Mouse (Mus musculus) R1 (cell line): ENCODE measurements around the gene Sag.

Source experiments
- DNase-seq: peaks from one replicate; pipeline ENCODE4 v3.0.0-alpha.2; 2018; ENCODE audit warnings: low read depth, low spot score

Sag gene

GRCm38 (mm10) chr1:87854411-87854810 is 50.9 kb downstream of the Sag start:
- DNase-seq = no peak

- DNase-seq = no peak
Measured at GRCm38 (mm10) chr1:87854851-87855251, 51.4 kb downstream of the Sag start.

GRCm38 (mm10) chr1:87855522-87855921 is 52.0 kb downstream of the Sag start:
- DNase-seq = no peak

DNA sequence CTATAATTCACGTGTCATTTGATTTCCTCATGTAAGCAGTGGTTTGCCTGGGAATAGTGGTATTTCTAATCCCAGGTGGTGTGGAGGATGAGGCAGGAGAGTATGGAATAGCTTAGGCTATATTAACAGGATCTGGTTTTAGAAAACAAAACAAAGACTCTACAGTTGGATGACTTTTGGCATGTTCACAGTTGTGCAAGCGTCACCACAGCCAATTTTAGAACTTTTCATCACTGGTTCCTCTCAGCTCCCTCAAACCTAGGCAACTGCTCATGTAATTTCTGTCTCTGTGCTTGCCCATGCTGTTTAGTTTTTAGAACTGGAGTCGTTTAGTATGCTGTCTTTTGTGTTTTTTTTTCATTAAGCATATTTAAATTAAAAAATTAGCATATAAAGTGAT is 53.3 kb downstream of the Sag start:
- no peak for DNase-seq

GRCm38 (mm10) chr1:87858031-87858430 is 54.6 kb downstream of the Sag start:
- no peak for DNase-seq

- no peak for DNase-seq
Measured at GRCm38 (mm10) chr1:87858529-87858928, 55.0 kb downstream of the Sag start.

DNA sequence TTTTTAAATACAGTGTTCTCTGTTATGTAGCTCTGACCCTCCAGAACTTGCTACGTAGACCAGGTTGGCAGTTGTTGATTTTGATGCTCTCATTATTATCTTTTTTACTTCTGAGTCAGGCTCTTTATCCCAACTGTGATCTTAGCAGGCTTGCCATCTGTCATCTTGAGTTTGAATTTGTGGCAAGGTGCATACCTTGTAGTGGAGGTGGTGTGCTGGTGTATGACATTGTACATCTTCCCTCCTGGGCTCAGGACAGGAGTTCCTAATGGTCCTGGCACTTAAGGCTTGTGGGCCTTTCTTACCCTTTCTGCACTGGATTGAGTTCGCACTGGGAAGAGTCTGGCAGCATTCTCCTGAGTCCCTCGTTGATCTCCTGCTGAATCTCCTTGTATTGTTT is 60.1 kb downstream of the Sag start:
- no peak for DNase-seq

GRCm38 (mm10) chr1:87864889-87865288 is 61.4 kb downstream of the Sag start:
- DNase-seq = no peak

GRCm38 (mm10) chr1:87866672-87867071 is 63.2 kb downstream of the Sag start:
- no peak for DNase-seq

- no peak for DNase-seq
Measured at GRCm38 (mm10) chr1:87871546-87871945, 68.1 kb downstream of the Sag start.

DNA sequence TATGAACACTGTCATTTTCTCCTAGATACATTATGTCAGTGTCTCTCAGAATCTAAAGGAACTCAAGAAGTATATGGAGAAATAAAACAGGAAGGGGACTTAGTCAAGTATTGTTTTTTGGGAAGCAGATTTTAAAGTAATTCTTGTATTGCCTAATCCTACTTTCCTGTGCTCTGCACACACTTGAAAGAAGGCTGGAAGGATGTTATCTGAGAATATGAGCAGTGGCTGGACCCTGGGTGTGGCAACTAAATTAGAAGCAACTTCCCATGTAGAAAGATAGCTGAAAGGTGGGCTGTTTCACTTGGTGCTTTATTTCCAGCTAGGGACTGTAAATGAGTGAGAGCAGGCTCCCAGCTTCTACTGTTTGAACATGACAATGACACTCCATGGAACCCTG is 69.6 kb downstream of the Sag start:
- DNase-seq = no peak

DNA sequence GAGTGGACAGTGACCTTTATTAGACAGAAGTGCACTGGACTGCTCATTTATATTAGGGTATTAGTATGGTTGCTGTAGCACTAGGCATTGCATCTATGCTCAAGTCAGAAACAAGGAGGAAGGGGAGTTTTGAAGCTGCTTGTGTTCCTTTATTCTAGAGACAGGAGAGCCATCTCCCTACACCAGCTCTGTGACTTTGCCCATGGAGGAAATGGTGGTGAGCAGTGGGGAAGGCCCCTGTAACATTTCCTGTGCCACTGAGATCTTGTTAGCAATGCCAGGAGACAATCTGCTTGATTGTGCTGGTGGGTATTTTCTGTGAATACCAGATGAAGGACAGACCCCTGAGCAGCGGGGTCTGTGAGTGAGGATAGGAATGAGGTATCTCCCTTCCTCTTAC is 72.6 kb downstream of the Sag start:
- DNase-seq = no peak

GRCm38 (mm10) chr1:87877552-87878283 is 74.2 kb downstream of the Sag start:
- no peak for DNase-seq

- DNase-seq = no peak
Measured at GRCm38 (mm10) chr1:87879034-87879433, 75.6 kb downstream of the Sag start.

DNA sequence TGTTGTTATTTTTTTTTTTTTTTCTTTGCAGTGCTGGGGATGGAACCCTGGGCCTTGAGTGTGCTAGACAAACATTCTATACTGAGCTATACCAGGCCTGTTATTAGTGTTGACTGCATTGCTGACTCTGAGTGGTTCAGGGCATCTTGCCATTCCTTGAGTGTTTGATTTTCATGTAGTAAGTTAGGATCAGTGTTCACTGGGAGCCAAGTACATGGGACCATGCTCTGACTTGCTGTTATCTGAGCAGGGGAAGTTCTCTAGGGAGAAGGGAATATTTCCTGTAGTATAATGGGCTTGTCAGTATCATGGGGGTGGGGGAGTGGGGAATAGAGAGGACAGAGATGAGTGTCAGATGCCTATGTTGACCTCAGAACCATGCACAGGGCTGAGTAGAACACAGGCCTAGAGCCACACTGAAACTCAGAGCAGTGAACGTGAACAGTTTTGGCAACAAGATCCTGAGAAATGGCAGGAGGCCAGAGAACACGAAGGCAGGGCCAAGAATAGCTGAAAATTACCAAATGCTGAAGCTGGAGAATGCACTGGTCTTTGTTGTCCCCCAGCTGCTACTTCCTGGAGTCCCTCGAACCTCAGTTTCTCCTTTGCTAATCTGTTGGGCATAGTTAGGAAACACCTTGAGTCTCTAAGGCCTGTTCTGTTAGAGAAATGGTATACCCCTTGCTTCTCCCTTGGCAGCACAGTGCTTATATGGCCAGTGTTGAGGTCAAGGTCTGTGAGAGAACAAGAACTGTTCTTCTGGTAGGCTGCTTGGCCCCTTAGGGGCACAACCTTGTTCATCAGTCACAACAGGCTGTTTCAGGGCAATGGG is 76.2 kb downstream of the Sag start:
- DNase-seq = no peak

- DNase-seq = no peak
Measured at GRCm38 (mm10) chr1:87880326-87880627, 76.8 kb downstream of the Sag start.

GRCm38 (mm10) chr1:87880856-87881255 is 77.4 kb downstream of the Sag start:
- DNase-seq = no peak

DNA sequence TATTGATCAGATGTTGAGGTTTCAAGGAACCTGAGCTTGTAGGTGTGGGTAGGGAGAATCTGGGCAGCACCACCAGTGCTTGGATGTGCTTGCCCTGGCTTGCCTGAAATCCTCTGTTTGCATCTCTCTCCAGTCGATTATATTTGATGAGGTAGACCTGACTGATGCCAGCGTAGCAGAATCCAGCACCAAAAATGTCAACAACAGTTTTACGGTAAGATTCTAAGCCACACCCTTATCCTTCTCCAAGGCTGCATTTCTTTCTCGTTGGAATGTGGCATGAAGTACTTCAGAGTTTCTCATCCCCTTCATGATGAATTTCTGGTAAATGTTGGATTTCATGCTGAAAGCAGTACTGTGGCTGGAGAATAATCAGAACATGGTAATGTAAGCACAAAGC is 78.2 kb downstream of the Sag start:
- peak; percentile 31 for DNase-seq

DNA sequence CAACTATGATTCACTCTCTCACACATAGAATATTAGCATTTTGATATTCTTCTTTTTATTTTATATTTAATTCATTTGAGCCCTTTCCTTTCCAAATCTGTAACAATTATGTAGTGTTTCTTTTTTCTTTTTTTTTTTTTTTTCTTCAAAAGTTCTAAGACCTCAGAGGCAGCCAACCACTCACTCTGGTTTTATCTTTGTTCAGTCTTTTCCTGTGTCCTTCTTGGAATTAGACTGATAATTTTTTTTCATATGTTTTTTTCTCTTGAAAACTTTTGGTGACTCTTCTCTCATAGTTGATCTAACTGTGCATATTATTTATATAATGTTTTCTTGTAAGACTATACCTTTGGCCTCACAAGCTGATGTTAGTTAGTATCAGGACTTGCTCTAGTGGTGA is 79.1 kb downstream of the Sag start:
- no peak for DNase-seq

DNA sequence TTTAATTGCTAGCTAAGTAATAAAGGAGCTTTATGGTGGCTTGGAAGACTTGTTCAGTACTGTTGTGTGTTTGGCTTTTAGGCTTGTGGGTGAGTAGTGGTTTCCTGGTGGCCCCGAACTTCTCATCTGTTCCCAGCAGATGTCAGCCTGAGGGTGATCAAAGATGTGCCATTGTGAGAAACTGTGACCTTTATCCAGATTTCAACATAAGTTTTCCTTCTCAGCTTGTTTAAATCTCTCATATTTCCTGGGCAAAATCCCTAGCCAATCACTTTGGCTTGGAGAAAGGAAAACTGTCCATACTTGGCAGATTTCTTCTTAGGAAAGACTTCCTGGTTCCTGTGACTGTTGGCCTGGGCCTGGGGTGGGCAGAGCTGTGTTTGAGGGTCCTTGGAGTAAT is 87.5 kb downstream of the Sag start:
- no peak for DNase-seq

GRCm38 (mm10) chr1:87891634-87892033 is 88.2 kb downstream of the Sag start:
- no peak for DNase-seq

GRCm38 (mm10) chr1:87892499-87892898 is 89.0 kb downstream of the Sag start:
- no peak for DNase-seq

- no peak for DNase-seq
Measured at GRCm38 (mm10) chr1:87893414-87893813, 89.9 kb downstream of the Sag start.
